8 mouse cellular contexts compared by ENCODE assay signal in genomic region chr13:34642941-34643875, GRCm38 (mm10). TPM values are rescaled to one million over a fixed set of nuclear protein-coding genes. Genes with fewer than 3 reads are reported as not detected.
DNase-seq lines count a peak whose midpoint lies in the region; ATAC-seq and TF ChIP-seq lines count a peak whose summit lies in the region.

No protein-coding gene starts in this region.

- TF ChIP-seq CTCF in liver, adult 2 months (IDR thresholded peaks at IDR 0.05; ENCODE audit: low read depth, low read length): peak; percentile 66

- H3K79me2 ChIP-seq in liver, adult 2 months (ENCODE audit: control insufficient read depth, insufficient read depth, low read length): peaks cover 42% of the 10 kb centered on the region

- H3K4me1 ChIP-seq in kidney, embryonic 16.5 days (ENCODE audit: insufficient read depth, low read length): peaks cover 6% of the 10 kb centered on the region; the same call in 1 of the 2 replicates
- H3K4me1 ChIP-seq in hindbrain, embryonic 15.5 days (replicated peaks): no peaks in the 10 kb centered on the region
- H3K4me1 ChIP-seq in liver, adult 2 months (ENCODE audit: control insufficient read depth, insufficient read depth, low read length): peaks cover 26% of the 10 kb centered on the region

- no peak overlapping the region for H3K9ac ChIP-seq in kidney, embryonic 16.5 days (replicated peaks; ENCODE audit: low read length)
- H3K9ac ChIP-seq in hindbrain, embryonic 15.5 days: no peak overlapping the region
- H3K9ac ChIP-seq in liver, adult 2 months (ENCODE audit: low read depth, low read length): no peak overlapping the region

- WGBS in kidney, embryonic 16.5 days: 30% methylated on average over 7 of the region's 7 CpGs
- 28% methylated on average over 7 of the region's 7 CpGs for WGBS in hindbrain, embryonic 15.5 days
- WGBS in liver, adult 2 months: 25% methylated on average over 7 of the region's 7 CpGs

- DNase-seq in kidney, adult 18-20 months: peak; percentile 73
- peak; percentile 83 for DNase-seq in NIH3T3 (ENCODE audit: low read depth)
- DNase-seq in embryo, embryonic 10.5 days (ENCODE audit: low spot score): peak; percentile 91
- peak; percentile 57 for DNase-seq in liver, adult 2 months (ENCODE audit: extremely low read depth, low read depth, low spot score)
- peak; percentile 62 for DNase-seq in ovary, postnatal 14 days (ENCODE audit: low spot score)
- DNase-seq in urinary bladder, postnatal 25 days (ENCODE audit: low spot score): peak; percentile 65

- no peak overlapping the region for H3K27ac ChIP-seq in kidney, embryonic 16.5 days (ENCODE audit: low read length)
- no peak overlapping the region for H3K27ac ChIP-seq in hindbrain, embryonic 15.5 days (replicated peaks)
- no peak overlapping the region for H3K27ac ChIP-seq in liver, adult 2 months (replicated peaks; ENCODE audit: insufficient read depth, low read depth, low read length)

- no peak overlapping the region for H3K4me3 ChIP-seq in kidney, embryonic 16.5 days (ENCODE audit: low read length)
- H3K4me3 ChIP-seq in hindbrain, embryonic 15.5 days: no peak overlapping the region
- no peak overlapping the region for H3K4me3 ChIP-seq in liver, adult 2 months (ENCODE audit: insufficient read depth, low read depth, low read length)

- TF ChIP-seq POLR2A in liver, adult 2 months (IDR thresholded peaks at IDR 0.05; ENCODE audit: extremely low read depth, insufficient read depth, low read length): no peak

- H3K27me3 ChIP-seq in kidney, embryonic 16.5 days (ENCODE audit: insufficient read depth, low read length): no peaks in the 10 kb centered on the region
- no peaks in the 10 kb centered on the region for H3K27me3 ChIP-seq in hindbrain, embryonic 15.5 days
- H3K27me3 ChIP-seq in liver, adult 2 months (ENCODE audit: control insufficient read depth, insufficient read depth, low read length): no peaks in the 10 kb centered on the region

- no peak overlapping the region for H3K4me2 ChIP-seq in kidney, embryonic 16.5 days (replicated peaks; ENCODE audit: low read depth, low read length)
- no peak overlapping the region for H3K4me2 ChIP-seq in hindbrain, embryonic 15.5 days

- no peaks in the 10 kb centered on the region for H3K9me3 ChIP-seq in kidney, embryonic 16.5 days (ENCODE audit: low read length)
- no peaks in the 10 kb centered on the region for H3K9me3 ChIP-seq in hindbrain, embryonic 15.5 days

- H3K36me3 ChIP-seq in kidney, embryonic 16.5 days (ENCODE audit: insufficient read depth, low read length): no peaks in the 10 kb centered on the region
- H3K36me3 ChIP-seq in hindbrain, embryonic 15.5 days: no peaks in the 10 kb centered on the region
- peaks cover 10% of the 10 kb centered on the region for H3K36me3 ChIP-seq in liver, adult 2 months (ENCODE audit: control insufficient read depth, insufficient read depth, low read length)

- no peak for ATAC-seq in kidney, embryonic 16.5 days (ENCODE audit: low FRiP score, low TSS enrichment)
- ATAC-seq in hindbrain, embryonic 15.5 days (ENCODE audit: low FRiP score, low read depth): 0 out of 2 replicates have a peak, but pooled peaks have one; percentile 28

RNA-seq across cellular contexts. Expression of gene Pxdc1, which starts 10.1 kb away (rescaled TPM):
- 9.4 and 10.6 TPM in 2 replicates for polyA plus RNA-seq in kidney, embryonic 16.5 days (2015; fragmentation: Nextera tagmentation; extraction: Ambion mirVana)
- polyA plus RNA-seq in hindbrain, embryonic 15.5 days (2015; fragmentation: Nextera tagmentation; extraction: Ambion mirVana): 10.1 and 12.4 TPM in 2 replicates
- 107 and 108 TPM in 2 replicates for total RNA-seq in liver, adult 2 months (2014; rRNA removed)
- 93.8 and 94.1 TPM in 2 replicates for polyA plus RNA-seq in liver, adult 2 months (2012; rRNA removed)
